Mouse (Mus musculus): ENCODE data around the gene Olfr611. TPM values are rescaled to one million over a fixed set of nuclear protein-coding genes. Genes with fewer than 3 reads are reported as not detected.
"Not testable (repeated sequence)": the region's sequence is repeated elsewhere in the genome, so short reads cannot be mapped to it uniquely, and the experiment has no call there.

Gene Olfr611
- not detected in 2 replicates for total RNA-seq (2014; fragmentation: Nextera tagmentation)
- total RNA-seq (2017): not detected in 2 replicates

DNA sequence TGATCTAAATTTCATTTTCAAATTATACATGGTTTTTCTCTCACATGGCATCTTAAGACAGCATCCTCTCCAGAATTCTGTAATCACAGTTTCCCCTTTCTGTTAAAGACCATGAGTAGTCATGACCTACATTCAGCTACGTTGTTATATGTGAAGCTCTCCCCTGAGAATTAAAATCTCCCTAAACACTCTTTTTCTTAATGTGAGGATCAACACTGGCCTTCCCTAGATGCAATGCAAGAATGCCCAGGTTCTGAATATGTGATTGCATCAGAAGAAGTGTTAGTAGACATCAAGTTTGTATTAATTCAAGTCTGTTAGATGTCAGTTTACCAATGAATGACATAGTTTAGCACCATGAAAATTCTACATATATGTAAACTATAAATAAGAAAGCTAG lies at the start of gene Olfr611:
TSS of gene Olfr611 (minus strand) at position 101 of the 400 bp plus-strand sequence.
- ATAC-seq (replicated peaks; ENCODE audit: poor library complexity, severe bottlenecking): not testable (repeated sequence)

- ATAC-seq (replicated peaks; ENCODE audit: poor library complexity, severe bottlenecking): no peak
Observed at GRCm38 (mm10) chr7:103569043-103569442, 48.4 kb upstream of the Olfr611 start, which contains the start of gene Olfr616. Olfr616 (minus strand) TSS chr7:103569143.

- no peak for ATAC-seq (replicated peaks; ENCODE audit: poor library complexity, severe bottlenecking)
Observed at GRCm38 (mm10) chr7:103555779-103556178, 35.1 kb upstream of the Olfr611 start, which contains the start of gene Olfr615. Olfr615 (plus strand) TSS chr7:103556079.

DNA sequence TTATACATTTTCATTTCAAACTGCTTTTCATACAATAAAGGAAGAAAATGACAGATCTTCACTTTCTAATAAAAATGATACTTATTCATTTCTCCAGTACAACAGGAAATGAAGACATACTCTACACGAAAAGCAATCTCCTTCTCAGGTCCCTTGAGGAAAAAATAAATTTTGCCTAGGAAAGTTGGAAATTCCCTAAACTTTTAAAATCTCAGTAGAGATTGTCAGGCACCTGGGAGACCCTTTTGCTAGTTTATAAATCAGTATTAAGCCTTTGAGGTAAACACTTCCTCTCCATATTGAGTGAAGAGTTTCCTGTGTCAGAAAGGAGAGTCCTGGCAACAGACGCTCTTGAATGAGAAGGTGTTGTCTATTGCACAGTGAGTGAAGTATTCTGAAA lies 27.1 kb upstream of the Olfr611 start, which contains the start of gene Olfr613:
TSS of gene Olfr613 (plus strand) at position 301 of the 400 bp plus-strand sequence.
- no peak for ATAC-seq (replicated peaks; ENCODE audit: poor library complexity, severe bottlenecking)

- not testable (repeated sequence) for ATAC-seq (replicated peaks; ENCODE audit: poor library complexity, severe bottlenecking)
Observed at GRCm38 (mm10) chr7:103542617-103543016, 22.0 kb upstream of the Olfr611 start, which contains the start of gene Olfr612. Olfr612 (minus strand) TSS chr7:103542717.

DNA sequence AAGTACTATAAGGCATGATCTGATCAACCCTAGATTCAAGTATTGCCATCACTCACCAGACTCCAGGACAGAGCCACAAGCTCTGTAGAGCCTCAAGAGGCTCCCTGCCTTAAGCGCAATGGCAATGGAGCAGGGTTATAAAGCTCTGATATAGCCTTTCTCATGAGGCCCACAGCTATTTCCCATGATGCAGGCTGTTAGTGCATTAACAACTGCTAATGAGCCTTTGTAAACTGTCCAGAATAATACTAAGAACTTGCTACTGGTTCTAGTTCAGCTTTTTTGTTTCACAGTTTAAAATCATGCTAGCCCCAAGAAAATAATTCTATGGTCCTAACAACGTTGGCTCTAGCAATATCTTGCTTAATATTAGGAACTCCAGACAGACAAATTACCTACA lies 8.6 kb downstream of the Olfr611 start, which contains the start of gene Olfr610:
TSS of gene Olfr610 (minus strand) at position 101 of the 400 bp plus-strand sequence.
- ATAC-seq (replicated peaks; ENCODE audit: poor library complexity, severe bottlenecking): no peak

DNA sequence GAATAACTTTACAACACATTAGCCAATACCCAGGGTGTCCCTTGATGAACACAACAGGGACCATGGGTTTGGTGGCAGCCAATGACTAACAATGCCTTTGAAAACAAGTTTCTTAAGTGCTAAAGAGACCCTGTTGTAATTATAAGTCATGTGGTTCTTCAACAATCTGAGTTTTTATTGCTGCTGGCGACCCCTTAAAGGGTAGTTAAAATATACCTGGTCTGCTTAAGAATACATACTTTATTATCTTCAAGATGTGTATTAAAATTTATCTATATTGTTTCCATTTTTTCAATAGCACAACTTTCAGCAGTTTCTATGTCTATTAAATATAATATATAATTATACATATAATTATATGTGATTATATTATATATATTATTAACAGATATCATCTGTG lies 22.7 kb downstream of the Olfr611 start, which contains the start of gene Olfr609:
TSS of gene Olfr609 (minus strand) at position 101 of the 400 bp plus-strand sequence.
- no peak for ATAC-seq (replicated peaks; ENCODE audit: poor library complexity, severe bottlenecking)

GRCm38 (mm10) chr7:103477106-103477505 lies 43.5 kb downstream of the Olfr611 start:
- not testable (repeated sequence) for ATAC-seq (replicated peaks; ENCODE audit: poor library complexity, severe bottlenecking)

DNA sequence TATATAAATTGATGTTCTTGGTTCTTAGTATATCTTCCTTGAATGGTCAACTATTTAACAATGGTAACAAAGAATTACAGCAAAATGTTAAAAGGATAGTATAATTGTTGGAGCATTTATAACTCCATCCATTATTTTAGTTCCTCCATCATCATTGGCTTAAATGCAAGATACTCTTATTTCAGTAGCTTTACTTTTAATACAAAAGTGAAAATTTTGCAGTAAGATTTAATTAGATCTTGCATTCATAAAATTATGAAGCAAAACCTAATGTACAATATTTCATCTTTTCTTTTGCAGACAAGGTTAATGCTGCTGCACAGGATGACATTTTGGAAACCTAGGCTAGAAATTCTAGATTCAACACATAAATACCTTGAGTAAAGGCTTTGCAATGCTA lies 51.1 kb downstream of the Olfr611 start, which contains the start of gene Olfr608:
TSS of gene Olfr608 (plus strand) at position 301 of the 400 bp plus-strand sequence.
- no peak for ATAC-seq (replicated peaks; ENCODE audit: poor library complexity, severe bottlenecking)

Other genes with a start within 250 kb of the Olfr611 start
- not detected in 2 replicates for gene Olfr596, start 215.2 kb downstream of the Olfr611 start, total RNA-seq (2014; fragmentation: Nextera tagmentation)
- not detected in 2 replicates for gene Olfr596, start 215.2 kb downstream of the Olfr611 start, total RNA-seq (2017)
- gene Olfr597, start 204.5 kb downstream of the Olfr611 start, total RNA-seq (2014; fragmentation: Nextera tagmentation): not detected in 2 replicates
- not detected in 2 replicates for gene Olfr597, start 204.5 kb downstream of the Olfr611 start, total RNA-seq (2017)
- gene Olfr598, start 197.3 kb downstream of the Olfr611 start, total RNA-seq (2014; fragmentation: Nextera tagmentation): not detected in 2 replicates
- not detected in 2 replicates for gene Olfr598, start 197.3 kb downstream of the Olfr611 start, total RNA-seq (2017)
- gene Olfr599, start 184.9 kb downstream of the Olfr611 start, total RNA-seq (2014; fragmentation: Nextera tagmentation): not detected in 2 replicates
- not detected in 2 replicates for gene Olfr599, start 184.9 kb downstream of the Olfr611 start, total RNA-seq (2017)
- not detected in 2 replicates for gene Olfr600, start 171.2 kb downstream of the Olfr611 start, total RNA-seq (2014; fragmentation: Nextera tagmentation)
- not detected in 2 replicates for gene Olfr600, start 171.2 kb downstream of the Olfr611 start, total RNA-seq (2017)
- gene Olfr601, start 158.2 kb downstream of the Olfr611 start, total RNA-seq (2014; fragmentation: Nextera tagmentation): not detected in 2 replicates
- gene Olfr601, start 158.2 kb downstream of the Olfr611 start, total RNA-seq (2017): not detected in 2 replicates
- not detected in 2 replicates for gene Olfr603, start 134.7 kb downstream of the Olfr611 start, total RNA-seq (2014; fragmentation: Nextera tagmentation)
- gene Olfr603, start 134.7 kb downstream of the Olfr611 start, total RNA-seq (2017): not detected in 2 replicates
- gene Usp17lc, start 105.8 kb downstream of the Olfr611 start, total RNA-seq (2014; fragmentation: Nextera tagmentation): not detected in 2 replicates
- gene Usp17lc, start 105.8 kb downstream of the Olfr611 start, total RNA-seq (2017): not detected in 2 replicates
- gene Olfr605, start 75.4 kb downstream of the Olfr611 start, total RNA-seq (2014; fragmentation: Nextera tagmentation): not detected in 2 replicates
- gene Olfr605, start 75.4 kb downstream of the Olfr611 start, total RNA-seq (2017): not detected in 2 replicates
- not detected in 2 replicates for gene Olfr606, start 71.8 kb downstream of the Olfr611 start, total RNA-seq (2014; fragmentation: Nextera tagmentation)
- gene Olfr606, start 71.8 kb downstream of the Olfr611 start, total RNA-seq (2017): not detected in 2 replicates
- gene Olfr607, start 56.7 kb downstream of the Olfr611 start, total RNA-seq (2014; fragmentation: Nextera tagmentation): not detected in 2 replicates
- gene Olfr607, start 56.7 kb downstream of the Olfr611 start, total RNA-seq (2017): not detected in 2 replicates
- gene Olfr608, start 51.0 kb downstream of the Olfr611 start, total RNA-seq (2014; fragmentation: Nextera tagmentation): not detected in 2 replicates
- gene Olfr608, start 51.0 kb downstream of the Olfr611 start, total RNA-seq (2017): not detected in 2 replicates
- not detected in 2 replicates for gene Olfr609, start 22.8 kb downstream of the Olfr611 start, total RNA-seq (2014; fragmentation: Nextera tagmentation)
- not detected in 2 replicates for gene Olfr609, start 22.8 kb downstream of the Olfr611 start, total RNA-seq (2017)
- not detected in 2 replicates for gene Olfr610, start 8.7 kb downstream of the Olfr611 start, total RNA-seq (2014; fragmentation: Nextera tagmentation)
- gene Olfr610, start 8.7 kb downstream of the Olfr611 start, total RNA-seq (2017): not detected in 2 replicates
- not detected in 2 replicates for gene Olfr612, start 21.9 kb upstream of the Olfr611 start, total RNA-seq (2014; fragmentation: Nextera tagmentation)
- not detected in 2 replicates for gene Olfr612, start 21.9 kb upstream of the Olfr611 start, total RNA-seq (2017)
- gene Olfr613, start 27.2 kb upstream of the Olfr611 start, total RNA-seq (2014; fragmentation: Nextera tagmentation): not detected in 2 replicates
- not detected in 2 replicates for gene Olfr613, start 27.2 kb upstream of the Olfr611 start, total RNA-seq (2017)
- gene Olfr615, start 35.2 kb upstream of the Olfr611 start, total RNA-seq (2014; fragmentation: Nextera tagmentation): not detected in 2 replicates
- gene Olfr615, start 35.2 kb upstream of the Olfr611 start, total RNA-seq (2017): not detected in 2 replicates
- not detected in 2 replicates for gene Olfr616, start 48.3 kb upstream of the Olfr611 start, total RNA-seq (2014; fragmentation: Nextera tagmentation)
- gene Olfr616, start 48.3 kb upstream of the Olfr611 start, total RNA-seq (2017): not detected in 2 replicates
- gene Olfr617, start 52.2 kb upstream of the Olfr611 start, total RNA-seq (2014; fragmentation: Nextera tagmentation): not detected in 2 replicates
- gene Olfr617, start 52.2 kb upstream of the Olfr611 start, total RNA-seq (2017): not detected in 2 replicates
- not detected in 2 replicates for gene Olfr618, start 69.3 kb upstream of the Olfr611 start, total RNA-seq (2014; fragmentation: Nextera tagmentation)
- not detected in 2 replicates for gene Olfr618, start 69.3 kb upstream of the Olfr611 start, total RNA-seq (2017)
- gene Olfr619, start 79.7 kb upstream of the Olfr611 start, total RNA-seq (2014; fragmentation: Nextera tagmentation): not detected in 2 replicates
- not detected in 2 replicates for gene Olfr619, start 79.7 kb upstream of the Olfr611 start, total RNA-seq (2017)
- gene Olfr620, start 91.7 kb upstream of the Olfr611 start, total RNA-seq (2014; fragmentation: Nextera tagmentation): not detected in 2 replicates
- not detected in 2 replicates for gene Olfr620, start 91.7 kb upstream of the Olfr611 start, total RNA-seq (2017)
- not detected in 2 replicates for gene Olfr622, start 121.9 kb upstream of the Olfr611 start, total RNA-seq (2014; fragmentation: Nextera tagmentation)
- not detected in 2 replicates for gene Olfr622, start 121.9 kb upstream of the Olfr611 start, total RNA-seq (2017)
- gene Olfr623, start 142.9 kb upstream of the Olfr611 start, total RNA-seq (2014; fragmentation: Nextera tagmentation): not detected in 2 replicates
- not detected in 2 replicates for gene Olfr623, start 142.9 kb upstream of the Olfr611 start, total RNA-seq (2017)
- not detected in 2 replicates for gene Olfr624, start 150.3 kb upstream of the Olfr611 start, total RNA-seq (2014; fragmentation: Nextera tagmentation)
- gene Olfr624, start 150.3 kb upstream of the Olfr611 start, total RNA-seq (2017): not detected in 2 replicates
- not detected in 2 replicates for gene Olfr625-ps1, start 161.9 kb upstream of the Olfr611 start, total RNA-seq (2014; fragmentation: Nextera tagmentation)
- gene Olfr625-ps1, start 161.9 kb upstream of the Olfr611 start, total RNA-seq (2017): not detected in 2 replicates
- not detected in 2 replicates for gene Olfr243, start 193.8 kb upstream of the Olfr611 start, total RNA-seq (2014; fragmentation: Nextera tagmentation)
- not detected in 2 replicates for gene Olfr243, start 193.8 kb upstream of the Olfr611 start, total RNA-seq (2017)
- gene Olfr628, start 209.5 kb upstream of the Olfr611 start, total RNA-seq (2014; fragmentation: Nextera tagmentation): not detected in 2 replicates
- not detected in 2 replicates for gene Olfr628, start 209.5 kb upstream of the Olfr611 start, total RNA-seq (2017)
- not detected in 2 replicates for gene Olfr629, start 224.1 kb upstream of the Olfr611 start, total RNA-seq (2014; fragmentation: Nextera tagmentation)
- gene Olfr629, start 224.1 kb upstream of the Olfr611 start, total RNA-seq (2017): not detected in 2 replicates
- not detected in 2 replicates for gene Olfr630, start 236.5 kb upstream of the Olfr611 start, total RNA-seq (2014; fragmentation: Nextera tagmentation)
- not detected in 2 replicates for gene Olfr630, start 236.5 kb upstream of the Olfr611 start, total RNA-seq (2017)